Mouse (Mus musculus) stomach, embryonic 16.5 days (tissue): ENCODE data around the gene Jazf1. TPM values are rescaled to one million over a fixed set of nuclear protein-coding genes. Genes with fewer than 3 reads are reported as not detected.
A peak's percentile ranks its signal among the peaks of the same experiment; 100 is the strongest.

Source experiments
- ATAC-seq: fragments of 200-750 bp; cut with Nextera tagmentation; 2 replicates; pipeline ENCODE4 v1.8.0; 2017; ENCODE audit warnings: moderate number of reproducible peaks, moderate TSS enrichment; ENCODE audit not compliant: insufficient read depth, low FRiP score
- H3K27ac ChIP-seq: fragments of 300-500 bp; sonication (generic); 2 replicates; pipeline ENCODE4 v1.5.1; 2014; ENCODE audit warnings: low read length
- H3K27me3 ChIP-seq: fragments of 300-500 bp; sonication (generic); 2 replicates; pipeline ENCODE4 v1.6.1; 2014; ENCODE audit warnings: low read length, control low read depth, mixed read lengths; ENCODE audit not compliant: control insufficient read depth, insufficient read depth
- H3K36me3 ChIP-seq: fragments of 300-500 bp; sonication (generic); 2 replicates; pipeline ENCODE4 v1.6.1; 2014; ENCODE audit warnings: low read length; ENCODE audit not compliant: control insufficient read depth, insufficient read depth
- H3K4me1 ChIP-seq: fragments of 300-500 bp; sonication (generic); 2 replicates; pipeline ENCODE4 v1.6.1; 2014; ENCODE audit warnings: low read length, control low read depth, mixed read lengths; ENCODE audit not compliant: control insufficient read depth, insufficient read depth
- H3K4me2 ChIP-seq: fragments of 300-500 bp; sonication (generic); 2 replicates; pipeline ENCODE4 v1.6.1; 2014; ENCODE audit warnings: low read depth, low read length, mixed read lengths
- H3K4me3 ChIP-seq: fragments of 300-500 bp; sonication (generic); replicated peaks from 2 replicates; pipeline ENCODE4 v1.5.1; 2014; ENCODE audit warnings: mild to moderate bottlenecking, low read length
- H3K9ac ChIP-seq: fragments of 300-500 bp; sonication (generic); 2 replicates; pipeline ENCODE4 v1.6.1; 2014; ENCODE audit warnings: low read length
- H3K9me3 ChIP-seq: fragments of 300-500 bp; sonication (generic); replicated peaks from 2 replicates; pipeline ENCODE4 v1.6.1; 2016; ENCODE audit warnings: low read length, control low read depth; ENCODE audit not compliant: control insufficient read depth
- WGBS: fragments of 180-500 bp; shearing (Covaris S2); extraction: QIAGEN DNeasy Blood & Tissue Kit; methylation state at CpG from one replicate; pipeline ENCODE4 v1.1.7; 2014; 5-methylcytosine and 5-hydroxymethylcytosine counted together
- polyA plus RNA-seq: library from polyadenylated mRNA; unstranded; fragments of >200 nt; fragmentation: Nextera tagmentation; extraction: Ambion mirVana; gene quantifications from 2 replicates; pipeline ENCODE4 v1.2.1, GENCODE M21; 2015

The Jazf1 gene
- polyA plus RNA-seq, 1 experiment from 2014 or later, result 8.3 TPM

DNA sequence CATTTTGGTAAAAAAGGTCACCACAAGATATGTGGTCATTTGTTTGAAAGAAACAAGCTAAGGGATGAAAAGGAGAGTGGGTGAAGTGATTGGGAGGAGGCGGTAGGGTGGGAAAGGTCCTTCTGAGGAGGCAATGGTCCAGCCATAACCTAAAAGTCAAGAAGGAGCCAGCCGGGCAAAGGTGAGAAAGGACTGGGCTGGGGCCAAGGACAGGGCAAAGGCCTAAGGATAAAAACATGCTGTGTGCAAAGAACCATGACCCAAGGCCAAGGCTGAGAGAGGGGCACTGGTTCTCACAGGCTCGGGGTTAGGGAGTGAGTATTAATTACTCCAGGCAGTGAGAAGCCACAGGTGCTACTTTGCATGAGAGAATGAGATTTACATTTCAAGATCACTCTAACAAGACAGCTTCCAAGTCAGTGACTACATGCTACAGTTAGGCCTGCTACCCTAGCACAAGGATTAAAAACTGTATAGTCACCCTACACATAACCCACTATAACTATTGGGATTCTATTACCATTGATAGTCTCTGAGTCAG lies 151.5 kb downstream of the Jazf1 start:
- H3K9me3 ChIP-seq, result no peaks in the 10 kb centered on the region
- no peak for ATAC-seq
- no peak overlapping the region for H3K4me3 ChIP-seq
- H3K36me3 ChIP-seq, result no peaks in the 10 kb centered on the region
- H3K4me2 ChIP-seq, result no peak overlapping the region
- no peak overlapping the region for H3K9ac ChIP-seq
- WGBS, result 78% methylated on average over 3 of the region's 3 CpGs
- H3K4me1 ChIP-seq, result no peaks in the 10 kb centered on the region
- no peaks in the 10 kb centered on the region for H3K27me3 ChIP-seq
- H3K27ac ChIP-seq, result no peak overlapping the region

DNA sequence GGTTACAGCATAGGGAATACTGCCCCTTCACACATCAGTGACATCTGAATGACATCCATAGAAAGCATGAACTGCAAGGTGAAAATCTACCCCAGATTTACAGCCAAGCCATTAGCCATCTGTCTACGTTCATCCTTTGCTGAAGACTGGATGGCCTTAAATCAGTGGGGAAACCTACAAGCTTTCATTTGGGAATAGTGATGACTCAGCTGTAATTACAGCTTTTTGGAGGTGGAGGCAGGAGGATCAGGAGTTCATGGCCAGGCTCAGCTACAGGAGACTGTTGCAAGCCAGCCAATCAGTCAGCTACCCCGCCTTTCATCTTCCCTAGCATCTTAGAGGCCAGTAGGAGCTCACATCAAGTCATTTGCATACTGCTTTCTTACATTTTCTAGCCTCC lies 153.5 kb downstream of the Jazf1 start:
- H3K9ac ChIP-seq, result no peak overlapping the region
- no peak overlapping the region for H3K4me2 ChIP-seq
- no peaks in the 10 kb centered on the region for H3K4me1 ChIP-seq
- no peak overlapping the region for H3K4me3 ChIP-seq
- H3K9me3 ChIP-seq, result no peaks in the 10 kb centered on the region
- H3K36me3 ChIP-seq, result no peaks in the 10 kb centered on the region
- WGBS, result 78% methylated on average over 2 of the region's 2 CpGs
- H3K27ac ChIP-seq, result no peak overlapping the region
- ATAC-seq, result no peak
- no peaks in the 10 kb centered on the region for H3K27me3 ChIP-seq

DNA sequence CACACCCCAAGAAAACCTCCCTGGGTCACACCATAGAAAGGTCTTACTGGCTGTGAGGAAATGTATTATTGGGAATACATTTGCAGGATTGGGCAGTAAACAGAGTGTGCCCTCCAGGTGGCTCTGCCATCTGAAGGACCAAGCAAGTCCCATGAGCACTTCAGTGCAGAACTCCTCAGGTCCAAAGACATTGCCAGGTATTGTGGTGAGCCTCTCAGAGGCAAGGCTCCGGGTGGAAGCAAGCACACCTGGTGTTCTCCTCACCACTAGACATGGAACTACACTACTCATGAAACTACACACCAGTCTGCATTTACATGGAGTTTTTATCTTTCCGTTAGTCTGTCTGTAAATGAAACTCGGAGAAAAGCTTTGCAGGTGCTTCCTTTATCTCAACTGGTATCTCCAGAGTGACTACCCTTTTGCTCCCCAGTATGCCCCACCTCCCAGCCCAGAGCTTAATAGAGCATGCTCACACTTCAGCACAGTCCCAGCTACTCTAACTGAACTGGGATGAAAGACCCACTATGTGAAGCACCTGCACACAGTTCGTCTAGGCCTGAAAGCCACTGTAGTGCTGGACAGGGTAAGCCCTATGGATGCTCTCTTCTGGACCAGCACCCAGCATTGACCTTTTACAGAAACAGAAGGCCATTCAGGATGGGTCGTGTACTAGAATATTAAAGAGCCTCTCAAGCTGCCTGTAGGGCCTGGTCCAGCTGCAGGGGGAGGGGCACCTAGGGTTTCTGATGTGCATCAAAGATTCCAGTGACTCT lies 156.1 kb downstream of the Jazf1 start:
- H3K4me2 ChIP-seq, result no peak overlapping the region
- no peaks in the 10 kb centered on the region for H3K27me3 ChIP-seq
- no peaks in the 10 kb centered on the region for H3K4me1 ChIP-seq
- no peak overlapping the region for H3K4me3 ChIP-seq
- 71% methylated on average over 5 of the region's 5 CpGs for WGBS
- H3K9ac ChIP-seq, result no peak overlapping the region
- H3K27ac ChIP-seq, result no peak overlapping the region
- no peak for ATAC-seq
- H3K9me3 ChIP-seq, result no peaks in the 10 kb centered on the region
- H3K36me3 ChIP-seq, result no peaks in the 10 kb centered on the region

DNA sequence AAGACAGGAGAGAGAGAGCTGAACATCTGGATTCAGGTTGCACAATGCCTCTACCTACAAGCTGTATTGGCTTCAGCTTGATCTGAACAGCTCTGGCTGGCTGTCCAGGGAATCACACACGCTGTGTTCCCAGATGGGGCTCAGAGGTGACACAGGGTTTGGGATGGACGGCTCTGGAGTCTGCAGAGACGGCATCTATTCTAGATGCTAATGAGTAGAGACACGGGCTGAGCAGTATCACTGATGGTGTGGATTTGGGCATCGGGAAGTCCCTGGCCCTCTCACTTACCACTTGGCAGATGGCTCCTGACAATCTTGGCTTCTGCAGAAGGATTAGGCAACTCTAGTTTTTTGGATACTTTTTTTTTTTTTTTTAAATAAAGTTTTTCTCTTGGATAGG lies 161.6 kb downstream of the Jazf1 start:
- 81% methylated on average over 5 of the region's 5 CpGs for WGBS
- Histone ChIP-seq H3K4me2 (no peak overlapping the region), H3K36me3 (no peaks in the 10 kb centered on the region), H3K4me1 (no peaks in the 10 kb centered on the region), H3K9ac (no peak overlapping the region), H3K27me3 (no peaks in the 10 kb centered on the region), H3K27ac (no peak overlapping the region), H3K9me3 (no peaks in the 10 kb centered on the region), H3K4me3 (no peak overlapping the region)
- ATAC-seq, result no peak

DNA sequence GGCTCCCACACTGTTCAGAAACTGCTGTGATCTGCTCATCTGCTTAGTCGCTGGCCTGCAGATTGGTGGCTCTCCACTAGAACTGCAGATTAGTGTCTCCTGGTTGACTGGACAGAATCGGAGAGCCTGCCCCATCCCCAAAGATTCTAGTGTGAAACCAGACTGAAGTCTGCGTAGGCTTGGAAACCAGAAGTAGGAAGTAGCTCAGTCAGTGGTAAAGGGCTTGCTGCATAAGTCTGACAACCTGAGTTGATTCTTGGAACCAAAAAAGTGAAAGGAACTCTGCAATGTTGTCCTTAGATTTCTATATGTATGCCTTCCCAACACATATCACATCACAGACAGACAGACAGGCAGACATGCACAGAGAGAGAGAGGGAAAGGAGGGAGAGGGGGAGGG lies 163.3 kb downstream of the Jazf1 start:
- ATAC-seq, result no peak
- Histone ChIP-seq H3K27me3 (no peaks in the 10 kb centered on the region), H3K4me1 (no peaks in the 10 kb centered on the region), H3K9me3 (no peaks in the 10 kb centered on the region), H3K4me3 (no peak overlapping the region), H3K36me3 (no peaks in the 10 kb centered on the region), H3K4me2 (no peak overlapping the region), H3K27ac (no peak overlapping the region), H3K9ac (no peak overlapping the region)
- 60% methylated on average over 3 of the region's 3 CpGs for WGBS

DNA sequence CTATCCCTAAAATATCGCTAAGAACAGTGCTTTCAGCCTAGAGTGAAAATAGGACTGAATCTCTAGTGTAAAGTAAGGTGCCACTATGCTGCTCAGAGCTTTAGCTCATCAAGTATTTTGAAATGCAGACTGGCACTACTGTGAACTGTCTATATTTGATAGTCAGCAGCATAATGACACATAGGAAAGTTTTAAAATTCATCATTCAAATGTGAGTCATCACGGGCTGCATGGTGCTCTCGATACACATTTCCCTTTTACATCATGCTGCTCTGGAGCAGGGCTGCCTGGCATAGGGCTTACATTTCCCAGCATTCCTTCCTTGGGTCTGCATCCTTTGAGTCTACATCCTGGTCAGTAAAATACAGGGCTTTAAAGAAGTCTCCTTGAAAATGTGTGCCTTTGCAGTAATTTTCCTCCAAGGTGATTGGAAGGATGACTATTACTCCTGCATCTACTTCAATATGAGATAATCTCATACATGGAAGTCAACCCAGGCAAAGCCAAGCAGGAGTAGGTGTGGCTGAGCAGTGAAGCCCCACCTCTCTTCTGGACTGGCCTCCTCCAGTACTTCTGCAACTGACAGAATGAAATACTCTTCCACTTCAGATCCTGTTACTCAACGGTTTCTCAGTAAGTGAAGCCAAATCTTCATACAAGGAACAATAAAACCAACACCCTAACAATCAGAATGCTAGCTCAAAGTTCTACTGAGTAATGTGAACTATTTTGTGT lies 165.0 kb downstream of the Jazf1 start:
- H3K4me2 ChIP-seq, result no peak overlapping the region
- H3K9ac ChIP-seq, result no peak overlapping the region
- no peaks in the 10 kb centered on the region for H3K4me1 ChIP-seq
- WGBS, result 70% methylated on average over 4 of the region's 4 CpGs
- no peaks in the 10 kb centered on the region for H3K9me3 ChIP-seq
- no peak overlapping the region for H3K27ac ChIP-seq
- H3K27me3 ChIP-seq, result no peaks in the 10 kb centered on the region
- H3K36me3 ChIP-seq, result no peaks in the 10 kb centered on the region
- no peak overlapping the region for H3K4me3 ChIP-seq
- ATAC-seq, result no peak

DNA sequence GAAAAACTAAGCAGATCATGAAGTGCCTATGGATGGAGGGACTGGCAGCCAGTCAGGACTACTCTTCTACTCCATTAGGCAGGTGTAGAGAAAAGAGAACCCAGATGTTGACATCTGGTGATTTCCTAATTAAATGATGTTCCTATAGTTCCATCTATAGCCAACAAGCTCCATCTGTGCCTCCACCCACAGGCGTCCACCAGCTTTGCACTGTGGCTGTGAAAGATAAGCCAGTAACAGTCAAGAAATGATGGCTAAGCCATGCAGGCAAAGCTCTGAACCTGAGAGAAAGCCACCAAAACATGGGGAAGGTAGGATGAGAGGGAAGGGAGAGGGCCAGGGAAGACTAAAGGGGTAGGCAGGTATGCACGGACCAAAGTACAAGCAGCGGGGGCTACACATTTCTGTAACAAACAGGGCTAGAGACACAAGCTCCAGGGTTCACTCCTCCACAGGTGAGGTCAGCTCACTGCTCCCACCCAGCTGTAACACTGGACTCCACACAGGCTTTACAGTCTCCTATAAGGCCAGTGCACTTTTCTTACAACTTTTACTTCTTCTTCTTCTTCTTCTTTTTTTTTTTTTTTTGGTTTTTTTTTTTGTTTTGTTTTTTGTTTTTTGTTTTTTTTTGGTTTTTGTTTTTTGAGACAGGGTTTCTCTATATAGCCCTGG lies 168.7 kb downstream of the Jazf1 start:
- Histone ChIP-seq H3K4me2 (no peak overlapping the region), H3K27ac (no peak overlapping the region), H3K4me3 (no peak overlapping the region), H3K4me1 (no peaks in the 10 kb centered on the region), H3K27me3 (no peaks in the 10 kb centered on the region), H3K9ac (no peak overlapping the region), H3K36me3 (no peaks in the 10 kb centered on the region), H3K9me3 (no peaks in the 10 kb centered on the region)
- WGBS, result 78% methylated on average over 3 of the region's 3 CpGs
- no peak for ATAC-seq

DNA sequence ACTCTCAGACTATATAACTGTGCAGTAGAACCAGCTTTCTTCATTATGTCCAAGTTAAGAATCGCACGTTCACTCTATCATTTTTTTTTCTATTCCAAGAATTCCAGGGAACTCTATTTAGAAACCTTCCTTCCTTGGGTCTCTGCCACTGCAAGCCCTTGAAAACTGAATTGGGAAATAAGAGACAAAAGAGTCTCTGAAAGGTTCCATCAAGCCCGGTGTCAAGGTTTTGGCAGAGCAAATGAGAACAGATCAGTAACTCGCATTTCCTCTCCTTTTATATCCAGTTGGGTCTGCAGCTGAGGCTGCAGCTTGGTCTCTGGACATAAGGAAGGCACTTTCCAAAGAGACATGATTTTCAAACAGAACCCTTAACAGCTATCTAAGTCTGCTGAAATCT lies 173.4 kb downstream of the Jazf1 start:
- no peaks in the 10 kb centered on the region for H3K4me1 ChIP-seq
- no peak for ATAC-seq
- H3K4me2 ChIP-seq, result 0 out of 2 replicates have a peak overlapping the region, but pooled peaks have one; percentile 16
- H3K27ac ChIP-seq, result no peak overlapping the region
- H3K4me3 ChIP-seq, result no peak overlapping the region
- WGBS, result 60% methylated on average over 4 of the region's 4 CpGs
- no peak overlapping the region for H3K9ac ChIP-seq
- no peaks in the 10 kb centered on the region for H3K9me3 ChIP-seq
- H3K36me3 ChIP-seq, result no peaks in the 10 kb centered on the region
- no peaks in the 10 kb centered on the region for H3K27me3 ChIP-seq

DNA sequence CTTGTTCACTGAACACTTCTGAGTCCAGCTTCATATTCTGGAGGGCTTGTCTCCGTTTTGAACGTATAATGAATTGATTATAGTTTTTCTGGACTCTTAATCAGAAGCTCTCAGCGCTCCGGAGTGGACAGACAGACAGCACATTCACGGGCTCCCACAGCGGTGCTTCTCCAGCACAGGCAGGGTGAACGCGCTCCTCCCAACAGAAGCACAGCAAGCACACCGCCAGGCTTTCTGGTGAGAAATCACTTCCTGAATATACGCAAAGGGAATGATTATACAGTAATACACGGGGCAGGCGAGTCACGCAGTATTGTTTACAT lies 174.0 kb downstream of the Jazf1 start:
- WGBS, result 38% methylated on average over 13 of the region's 13 CpGs

More for the DNA sequence above, 174.0 kb downstream of the Jazf1 start:
- H3K36me3 ChIP-seq, result no peaks in the 10 kb centered on the region
- peak overlapping the region; percentile 3; the same call in 1 of the 2 replicates for H3K4me2 ChIP-seq
- no peaks in the 10 kb centered on the region for H3K9me3 ChIP-seq
- H3K9ac ChIP-seq, result no peak overlapping the region
- ATAC-seq, result no peak
- H3K27ac ChIP-seq, result no peak overlapping the region
- H3K4me3 ChIP-seq, result no peak overlapping the region
- H3K27me3 ChIP-seq, result no peaks in the 10 kb centered on the region
- no peaks in the 10 kb centered on the region for H3K4me1 ChIP-seq
